Mouse (Mus musculus): ENCODE results near the gene 4930469K13Rik. TPM values are rescaled to one million over a fixed set of nuclear protein-coding genes. Genes with fewer than 3 reads are reported as not detected.

The 4930469K13Rik gene
- polyA plus RNA-seq, 1 experiment from 2014 or later = not detected

DNA sequence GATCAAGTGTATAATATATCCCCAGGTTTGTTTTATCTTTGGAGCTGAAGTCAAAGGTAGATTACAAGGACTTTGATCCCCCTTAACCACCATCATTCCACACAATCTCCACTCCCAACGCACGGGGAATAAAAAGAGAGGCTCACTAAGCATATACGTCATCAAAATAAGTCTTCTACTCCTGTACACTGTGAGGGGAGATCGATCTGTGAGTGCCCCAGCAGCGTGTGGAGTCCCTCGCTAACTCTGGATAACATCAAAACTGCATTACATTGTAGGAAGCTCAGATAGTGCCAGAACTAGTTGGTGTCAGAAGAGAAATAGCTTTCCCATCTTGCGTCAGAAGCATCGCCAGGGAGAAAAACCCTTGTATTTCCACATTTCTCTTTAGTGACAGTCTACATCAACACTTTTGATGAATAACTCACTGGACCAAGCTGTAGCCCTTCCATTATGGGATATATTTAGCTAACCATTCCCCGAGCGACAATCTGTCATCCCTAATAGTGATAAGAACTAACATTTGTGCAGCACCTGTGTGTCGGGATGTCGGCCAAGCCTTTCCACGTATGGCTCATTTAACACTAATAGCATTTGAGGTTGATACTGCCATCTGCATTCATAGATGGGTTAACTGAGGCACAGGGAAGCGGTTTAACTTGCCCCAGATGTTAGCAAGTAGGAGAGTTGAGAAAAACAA, 123.9 kb downstream of the 4930469K13Rik start:
- no peak overlapping the region for H3K27ac ChIP-seq (ENCODE audit: low read length)
- no peak overlapping the region for H3K4me3 ChIP-seq (ENCODE audit: low read length)
- no peak overlapping the region for H3K4me2 ChIP-seq (replicated peaks; ENCODE audit: low read depth, low read length)
- ATAC-seq (ENCODE audit: low FRiP score, low TSS enrichment) = no peak
- no peak overlapping the region for H3K9ac ChIP-seq (replicated peaks; ENCODE audit: low read length)
- no peaks in the 10 kb centered on the region for H3K9me3 ChIP-seq (ENCODE audit: low read length)
- H3K36me3 ChIP-seq (ENCODE audit: insufficient read depth, low read length) = no peaks in the 10 kb centered on the region
- WGBS = 81% methylated on average over 14 of the region's 14 CpGs
- no peaks in the 10 kb centered on the region for H3K27me3 ChIP-seq (ENCODE audit: insufficient read depth, low read length)
- no peaks in the 10 kb centered on the region for H3K4me1 ChIP-seq (ENCODE audit: insufficient read depth, low read length)

DNA sequence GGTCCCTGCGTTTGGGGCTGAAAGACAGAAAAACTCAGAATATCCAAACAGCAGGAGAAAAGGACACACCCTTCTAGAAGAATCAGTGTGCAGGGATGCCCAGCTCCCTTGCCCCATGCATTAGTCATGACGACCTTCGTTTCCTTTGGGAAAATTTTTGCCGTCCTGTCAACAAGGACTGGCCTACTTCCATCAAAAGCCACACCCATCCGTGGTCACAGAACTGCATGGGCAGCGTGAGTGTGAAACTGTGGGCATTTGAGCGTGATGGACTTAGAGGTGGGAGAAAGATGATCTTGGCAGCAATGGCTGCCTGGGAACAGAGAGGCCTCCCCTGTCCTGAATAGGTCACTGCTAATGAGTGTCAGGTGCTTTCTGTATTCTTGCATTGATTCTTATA, 126.2 kb downstream of the 4930469K13Rik start:
- no peaks in the 10 kb centered on the region for H3K36me3 ChIP-seq (ENCODE audit: insufficient read depth, low read length)
- H3K4me3 ChIP-seq (ENCODE audit: low read length) = no peak overlapping the region
- no peak overlapping the region for H3K9ac ChIP-seq (replicated peaks; ENCODE audit: low read length)
- no peak for ATAC-seq (ENCODE audit: low FRiP score, low TSS enrichment)
- 72% methylated on average over 7 of the region's 7 CpGs for WGBS
- H3K9me3 ChIP-seq (ENCODE audit: low read length) = no peaks in the 10 kb centered on the region
- H3K4me2 ChIP-seq (replicated peaks; ENCODE audit: low read depth, low read length) = no peak overlapping the region
- no peaks in the 10 kb centered on the region for H3K27me3 ChIP-seq (ENCODE audit: insufficient read depth, low read length)
- no peaks in the 10 kb centered on the region for H3K4me1 ChIP-seq (ENCODE audit: insufficient read depth, low read length)
- no peak overlapping the region for H3K27ac ChIP-seq (ENCODE audit: low read length)

DNA sequence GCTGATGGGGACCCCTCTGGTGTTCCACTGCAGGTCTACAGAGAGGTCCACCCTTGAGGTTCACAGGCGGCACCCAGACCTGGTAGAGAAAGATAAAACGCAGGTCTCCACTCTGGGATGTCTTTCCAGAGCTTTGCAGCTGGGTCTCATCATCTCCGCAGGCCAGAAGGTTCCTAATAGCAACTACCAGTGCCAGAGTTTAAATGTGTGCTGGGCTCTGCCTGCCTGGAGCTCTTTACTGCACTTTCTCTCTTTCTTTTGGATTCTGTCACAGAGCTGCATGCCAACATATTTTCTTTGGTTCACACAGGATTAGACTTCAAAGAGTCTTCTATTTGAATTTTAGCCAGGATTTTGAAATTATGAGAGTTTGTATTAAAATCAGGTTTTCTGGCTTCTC, 129.2 kb downstream of the 4930469K13Rik start:
- 89% methylated on average over 3 of the region's 3 CpGs for WGBS
- H3K27ac ChIP-seq (ENCODE audit: low read length) = no peak overlapping the region
- no peak overlapping the region for H3K4me2 ChIP-seq (replicated peaks; ENCODE audit: low read depth, low read length)

DNA sequence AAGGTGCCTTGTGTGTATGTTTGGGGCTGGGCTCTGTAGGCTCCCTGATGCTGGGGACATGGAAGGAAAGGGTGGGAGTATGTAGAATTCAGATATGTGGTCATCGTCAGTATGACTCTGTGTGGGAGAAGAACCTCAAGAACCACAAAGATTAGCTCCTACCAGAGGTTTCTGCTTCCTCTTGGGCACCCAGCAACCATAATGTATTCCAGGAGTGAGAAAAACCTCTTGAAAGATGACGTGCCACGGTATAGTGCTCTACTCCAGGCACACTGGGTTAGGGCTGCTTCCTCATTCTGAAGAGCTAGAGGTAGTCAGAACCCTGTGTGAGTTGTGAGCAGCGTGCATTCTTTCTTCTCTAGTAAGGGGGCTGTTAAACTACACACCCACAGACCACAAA, 130.6 kb downstream of the 4930469K13Rik start:
- Histone ChIP-seq H3K4me1 (ENCODE audit: insufficient read depth, low read length) (0 out of 2 replicates have a peak, but pooled peaks cover 7% of the 10 kb centered on the region), H3K9me3 (ENCODE audit: low read length) (no peaks in the 10 kb centered on the region), H3K4me3 (ENCODE audit: low read length) (no peak overlapping the region), H3K27ac (ENCODE audit: low read length) (no peak overlapping the region), H3K27me3 (ENCODE audit: insufficient read depth, low read length) (no peaks in the 10 kb centered on the region), H3K4me2 (replicated peaks; ENCODE audit: low read depth, low read length) (no peak overlapping the region), H3K9ac (replicated peaks; ENCODE audit: low read length) (no peak overlapping the region), H3K36me3 (ENCODE audit: insufficient read depth, low read length) (no peaks in the 10 kb centered on the region)
- 73% methylated on average over 4 of the region's 4 CpGs for WGBS
- ATAC-seq (ENCODE audit: low FRiP score, low TSS enrichment) = no peak

More for the DNA sequence above, 129.2 kb downstream of the 4930469K13Rik start:
- no peak for ATAC-seq (ENCODE audit: low FRiP score, low TSS enrichment)
- Histone ChIP-seq H3K4me3 (ENCODE audit: low read length) (no peak overlapping the region), H3K4me1 (ENCODE audit: insufficient read depth, low read length) (no peaks in the 10 kb centered on the region), H3K9ac (replicated peaks; ENCODE audit: low read length) (no peak overlapping the region), H3K36me3 (ENCODE audit: insufficient read depth, low read length) (no peaks in the 10 kb centered on the region), H3K27me3 (ENCODE audit: insufficient read depth, low read length) (no peaks in the 10 kb centered on the region), H3K9me3 (ENCODE audit: low read length) (no peaks in the 10 kb centered on the region)

DNA sequence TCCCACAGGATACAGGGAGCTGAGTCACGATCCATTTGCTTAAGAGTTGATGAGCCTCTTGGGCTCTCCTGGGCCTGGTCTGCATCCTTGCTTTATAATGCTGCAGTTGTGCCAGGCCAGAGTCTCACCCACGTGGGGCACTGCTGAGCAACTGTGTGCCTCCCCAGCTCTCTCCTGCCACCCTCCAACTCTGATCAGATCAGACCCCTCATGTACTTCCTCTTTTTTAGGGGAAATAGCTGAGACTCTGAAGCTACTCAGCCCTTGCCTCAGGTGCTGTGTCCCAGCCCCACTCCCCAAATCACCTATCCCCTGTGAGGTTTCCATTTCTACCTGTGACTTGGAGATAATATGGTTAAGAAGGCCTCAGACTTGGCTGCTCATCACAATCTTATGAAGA, 133.0 kb downstream of the 4930469K13Rik start:
- WGBS = 57% methylated on average over 2 of the region's 2 CpGs

DNA sequence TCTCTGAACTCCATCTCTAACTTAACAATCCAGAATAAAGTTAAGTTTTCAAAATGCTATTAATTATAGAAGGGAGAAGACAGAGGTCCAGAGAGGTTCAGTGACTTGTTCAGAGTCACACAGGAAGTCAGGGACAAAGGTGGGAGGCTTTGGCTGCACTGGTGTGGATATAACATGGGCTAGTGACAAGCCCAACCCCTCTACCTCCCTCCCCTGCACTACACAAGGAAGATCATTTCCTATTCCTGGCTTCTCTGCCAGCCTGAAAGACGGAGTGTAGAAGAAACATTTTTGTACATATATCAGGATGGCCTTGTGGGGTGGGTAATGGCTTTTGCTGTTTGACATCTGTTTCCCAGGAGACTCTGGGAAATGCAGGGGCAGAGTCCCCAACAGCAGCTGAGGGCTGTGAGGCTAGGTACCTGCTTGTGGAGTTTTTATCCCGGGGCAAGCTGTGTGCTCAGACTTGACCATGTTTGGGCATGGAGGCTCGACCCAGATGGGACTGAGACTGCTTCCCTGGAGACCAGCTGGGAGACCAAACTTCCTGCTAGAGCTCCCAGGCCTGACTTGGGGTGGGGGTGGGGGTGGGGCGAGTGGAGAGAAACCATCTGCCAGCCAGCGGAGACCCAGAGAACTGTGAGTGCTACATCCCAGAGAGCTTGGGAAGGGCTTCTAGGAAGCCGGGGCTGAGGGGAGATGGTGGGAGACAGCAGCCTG, 135.5 kb downstream of the 4930469K13Rik start, which contains the start of gene Kcnmb1:
TSS of gene Kcnmb1 (plus strand) at position 326 of the 720 bp plus-strand sequence.
- no peak within 1 kb of the TSS for H3K4me3 ChIP-seq (ENCODE audit: low read length)
- no peaks in the 10 kb centered on the region for H3K9me3 ChIP-seq (ENCODE audit: low read length)
- H3K4me2 ChIP-seq (replicated peaks; ENCODE audit: low read depth, low read length) = no peak within 1 kb of the TSS
- WGBS = 19% methylated on average over 6 of the region's 6 CpGs
- 0 out of 2 replicates have a peak, but pooled peaks cover 10% of the 10 kb centered on the region for H3K4me1 ChIP-seq (ENCODE audit: insufficient read depth, low read length)
- H3K36me3 ChIP-seq (ENCODE audit: insufficient read depth, low read length) = no peaks in the 10 kb centered on the region
- ATAC-seq (ENCODE audit: low FRiP score, low TSS enrichment) = peak; percentile 85
- no peak within 1 kb of the TSS for H3K9ac ChIP-seq (replicated peaks; ENCODE audit: low read length)
- no peaks in the 10 kb centered on the region for H3K27me3 ChIP-seq (ENCODE audit: insufficient read depth, low read length)
- peak within 1 kb of the TSS; percentile 58; the same call in 1 of the 2 replicates for H3K27ac ChIP-seq (ENCODE audit: low read length)

More for the DNA sequence above, 133.0 kb downstream of the 4930469K13Rik start:
- Histone ChIP-seq H3K27me3 (ENCODE audit: insufficient read depth, low read length) (no peaks in the 10 kb centered on the region), H3K36me3 (ENCODE audit: insufficient read depth, low read length) (no peaks in the 10 kb centered on the region), H3K4me3 (ENCODE audit: low read length) (no peak overlapping the region), H3K4me1 (ENCODE audit: insufficient read depth, low read length) (0 out of 2 replicates have a peak, but pooled peaks cover 10% of the 10 kb centered on the region), H3K4me2 (replicated peaks; ENCODE audit: low read depth, low read length) (no peak overlapping the region), H3K9me3 (ENCODE audit: low read length) (no peaks in the 10 kb centered on the region), H3K9ac (replicated peaks; ENCODE audit: low read length) (no peak overlapping the region), H3K27ac (ENCODE audit: low read length) (no peak overlapping the region)
- ATAC-seq (ENCODE audit: low FRiP score, low TSS enrichment) = no peak

DNA sequence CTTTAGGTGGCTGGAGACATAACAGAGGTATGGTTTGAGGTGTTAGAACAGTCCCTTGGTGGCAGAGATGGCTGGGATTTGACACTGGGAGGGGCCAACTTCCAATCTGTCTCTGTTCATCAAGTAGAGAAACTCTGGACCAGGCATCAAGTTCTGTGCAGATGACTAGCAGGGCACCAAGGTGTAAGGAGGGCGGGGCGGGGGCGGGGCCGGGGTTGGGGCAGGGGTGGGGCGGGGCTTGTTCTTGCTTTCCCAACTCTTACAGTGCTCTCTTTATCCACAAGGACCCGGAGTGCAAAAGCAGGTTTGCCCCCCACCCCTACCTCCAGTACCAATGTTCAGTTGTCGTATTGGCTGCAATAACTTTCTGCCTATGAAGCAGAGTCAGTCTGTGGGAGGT, 136.2 kb downstream of the 4930469K13Rik start:
- 38% methylated on average over 7 of the region's 7 CpGs for WGBS
- Histone ChIP-seq H3K9me3 (ENCODE audit: low read length) (no peaks in the 10 kb centered on the region), H3K27ac (ENCODE audit: low read length) (peak overlapping the region; percentile 58; the same call in 1 of the 2 replicates), H3K27me3 (ENCODE audit: insufficient read depth, low read length) (no peaks in the 10 kb centered on the region), H3K36me3 (ENCODE audit: insufficient read depth, low read length) (no peaks in the 10 kb centered on the region), H3K4me2 (replicated peaks; ENCODE audit: low read depth, low read length) (no peak overlapping the region), H3K4me1 (ENCODE audit: insufficient read depth, low read length) (0 out of 2 replicates have a peak, but pooled peaks cover 10% of the 10 kb centered on the region), H3K9ac (replicated peaks; ENCODE audit: low read length) (no peak overlapping the region), H3K4me3 (ENCODE audit: low read length) (no peak overlapping the region)
- ATAC-seq (ENCODE audit: low FRiP score, low TSS enrichment) = 0 out of 2 replicates have a peak, but pooled peaks have one; percentile 14

DNA sequence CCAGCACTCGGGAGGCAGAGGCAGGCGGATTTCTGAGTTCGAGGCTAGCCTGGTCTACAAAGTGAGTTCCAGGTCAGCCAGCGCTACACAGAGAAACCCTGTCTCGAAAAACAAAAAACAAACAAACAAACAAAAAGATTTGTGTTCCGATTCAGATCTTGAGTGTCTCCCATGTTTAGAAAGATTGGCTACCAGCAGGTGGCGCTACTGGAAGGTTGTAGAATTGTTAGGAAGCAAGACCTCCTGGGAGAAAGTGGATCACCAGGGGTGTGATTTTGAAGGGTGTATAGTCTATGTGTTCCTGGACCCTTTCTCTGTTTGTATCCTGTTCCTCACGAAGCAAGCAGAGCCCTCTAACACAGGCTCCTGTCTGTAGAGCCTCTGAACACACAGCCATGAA, 139.6 kb downstream of the 4930469K13Rik start:
- Histone ChIP-seq H3K27me3 (ENCODE audit: insufficient read depth, low read length) (no peaks in the 10 kb centered on the region), H3K36me3 (ENCODE audit: insufficient read depth, low read length) (no peaks in the 10 kb centered on the region), H3K9ac (replicated peaks; ENCODE audit: low read length) (no peak overlapping the region), H3K27ac (ENCODE audit: low read length) (no peak overlapping the region), H3K9me3 (ENCODE audit: low read length) (no peaks in the 10 kb centered on the region), H3K4me2 (replicated peaks; ENCODE audit: low read depth, low read length) (no peak overlapping the region), H3K4me1 (ENCODE audit: insufficient read depth, low read length) (0 out of 2 replicates have a peak, but pooled peaks cover 10% of the 10 kb centered on the region), H3K4me3 (ENCODE audit: low read length) (no peak overlapping the region)
- no peak for ATAC-seq (ENCODE audit: low FRiP score, low TSS enrichment)
- WGBS = 79% methylated on average over 8 of the region's 8 CpGs

DNA sequence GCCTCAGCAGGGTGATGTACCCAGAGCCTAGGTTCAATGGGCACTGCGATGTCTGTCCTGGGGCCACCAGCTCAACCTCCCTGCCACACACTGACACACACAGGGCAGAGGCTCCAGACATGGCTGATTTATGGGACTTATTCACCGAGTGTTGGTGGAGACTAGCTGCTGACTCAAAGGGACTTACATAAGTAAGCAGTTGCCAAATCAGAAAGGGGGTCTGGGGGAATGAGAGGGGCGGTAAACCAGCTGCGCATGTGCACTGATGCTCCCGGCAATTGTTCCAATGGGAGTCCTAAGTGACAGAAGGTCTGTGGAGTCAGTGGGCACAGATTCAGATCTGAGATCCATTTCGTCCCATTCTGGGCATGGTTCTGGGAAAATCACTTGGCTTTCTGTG, 140.8 kb downstream of the 4930469K13Rik start:
- no peak overlapping the region for H3K27ac ChIP-seq (ENCODE audit: low read length)
- ATAC-seq (ENCODE audit: low FRiP score, low TSS enrichment) = no peak
- H3K4me1 ChIP-seq (ENCODE audit: insufficient read depth, low read length) = 0 out of 2 replicates have a peak, but pooled peaks cover 3% of the 10 kb centered on the region
- no peaks in the 10 kb centered on the region for H3K27me3 ChIP-seq (ENCODE audit: insufficient read depth, low read length)
- no peak overlapping the region for H3K4me3 ChIP-seq (ENCODE audit: low read length)
- H3K9me3 ChIP-seq (ENCODE audit: low read length) = no peaks in the 10 kb centered on the region
- no peak overlapping the region for H3K4me2 ChIP-seq (replicated peaks; ENCODE audit: low read depth, low read length)
- no peak overlapping the region for H3K9ac ChIP-seq (replicated peaks; ENCODE audit: low read length)
- H3K36me3 ChIP-seq (ENCODE audit: insufficient read depth, low read length) = no peaks in the 10 kb centered on the region
- 71% methylated on average over 6 of the region's 6 CpGs for WGBS

GRCm38 (mm10) chr11:33956623-33957022, 141.7 kb downstream of the 4930469K13Rik start:
- H3K9me3 ChIP-seq (ENCODE audit: low read length) = no peaks in the 10 kb centered on the region
- H3K27ac ChIP-seq (ENCODE audit: low read length) = no peak overlapping the region
- 88% methylated on average over 5 of the region's 5 CpGs for WGBS
- H3K4me1 ChIP-seq (ENCODE audit: insufficient read depth, low read length) = no peaks in the 10 kb centered on the region
- H3K4me3 ChIP-seq (ENCODE audit: low read length) = no peak overlapping the region
- no peaks in the 10 kb centered on the region for H3K36me3 ChIP-seq (ENCODE audit: insufficient read depth, low read length)
- no peak for ATAC-seq (ENCODE audit: low FRiP score, low TSS enrichment)
- no peak overlapping the region for H3K4me2 ChIP-seq (replicated peaks; ENCODE audit: low read depth, low read length)
- no peak overlapping the region for H3K9ac ChIP-seq (replicated peaks; ENCODE audit: low read length)
- no peaks in the 10 kb centered on the region for H3K27me3 ChIP-seq (ENCODE audit: insufficient read depth, low read length)
